Mouse (Mus musculus) heart, postnatal 14 days (tissue): ENCODE measurements around the gene Sh3bp4. TPM values are rescaled to one million over a fixed set of nuclear protein-coding genes. Genes with fewer than 3 reads are reported as not detected.
A peak's percentile ranks its signal among the peaks of the same experiment; 100 is the strongest.

Experiments used
- DNase-seq, 2 experiments: peaks; one replicate each; pipeline ENCODE4 v3.0.0; 2021 to 2022
- intact Hi-C: fragments of 180-260 bp; cut with DNase I; formaldehyde crosslinking; loops from one replicate; pipeline ENCODE4 v1.15.1; 2025
- total RNA-seq, 2 experiments: library from RNA; stranded (reverse); gene quantifications; 2 replicates each; pipeline ENCODE4 v1.2.3; 2021

Gene Sh3bp4
- total RNA-seq, 2 experiments from 2014 or later, result 15.5 to 17.1 TPM

GRCm38 (mm10) chr1:89117062-89117461 is 46.8 kb downstream of the Sh3bp4 start:
- no peak for DNase-seq
- intact Hi-C loops, result loop anchor here (5.0 kb wide), 1 partner anchor 75 kb away; no protein-coding TSS in a partner anchor

GRCm38 (mm10) chr1:89118076-89118475 is 47.9 kb downstream of the Sh3bp4 start:
- DNase-seq, result no peak
- intact Hi-C loops, result loop anchor here (5.0 kb wide), 1 partner anchor 74 kb away; no protein-coding TSS in a partner anchor

- intact Hi-C loops, result loop anchor here (5.0 kb wide), 1 partner anchor 73 kb away; no protein-coding TSS in a partner anchor
Observed at GRCm38 (mm10) chr1:89118836-89119235, 48.6 kb downstream of the Sh3bp4 start.

GRCm38 (mm10) chr1:89120290-89120689 is 50.1 kb downstream of the Sh3bp4 start:
- no peak for DNase-seq
- intact Hi-C loops, result no loop called here

More at GRCm38 (mm10) chr1:89118836-89119235, 48.6 kb downstream of the Sh3bp4 start:
- DNase-seq, result no peak

GRCm38 (mm10) chr1:89121466-89121865 is 51.3 kb downstream of the Sh3bp4 start:
- intact Hi-C loops, result no loop called here
- DNase-seq, result no peak

- DNase-seq, result no peak
- intact Hi-C loops, result no loop called here
Observed at GRCm38 (mm10) chr1:89122376-89122775, 52.2 kb downstream of the Sh3bp4 start.

- DNase-seq, result no peak
Observed at GRCm38 (mm10) chr1:89124076-89124475, 53.9 kb downstream of the Sh3bp4 start.

GRCm38 (mm10) chr1:89127163-89127562 is 56.9 kb downstream of the Sh3bp4 start:
- DNase-seq, result no peak
- intact Hi-C loops, result no loop called here

More at GRCm38 (mm10) chr1:89124076-89124475, 53.9 kb downstream of the Sh3bp4 start:
- intact Hi-C loops, result no loop called here

- intact Hi-C loops, result no loop called here
- DNase-seq, result no peak
Observed at GRCm38 (mm10) chr1:89130429-89130828, 60.2 kb downstream of the Sh3bp4 start.

- intact Hi-C loops, result no loop called here
- DNase-seq, result no peak
Observed at GRCm38 (mm10) chr1:89131018-89131540, 60.9 kb downstream of the Sh3bp4 start.

- peak; percentile 66 to 71 for DNase-seq
- intact Hi-C loops, result no loop called here
Observed at GRCm38 (mm10) chr1:89131707-89132106, 61.5 kb downstream of the Sh3bp4 start.

- intact Hi-C loops, result no loop called here
Observed at GRCm38 (mm10) chr1:89133266-89133665, 63.1 kb downstream of the Sh3bp4 start.

GRCm38 (mm10) chr1:89133717-89134116 is 63.5 kb downstream of the Sh3bp4 start:
- intact Hi-C loops, result no loop called here
- DNase-seq, result no peak

More at GRCm38 (mm10) chr1:89133266-89133665, 63.1 kb downstream of the Sh3bp4 start:
- no peak for DNase-seq

- intact Hi-C loops, result loop anchor here (2.0 to 5.0 kb wide), 2 partner anchors 44 to 65 kb away; partner anchors contain the start of gene Sh3bp4
- DNase-seq, result peak; percentile 62 to 71
Observed at GRCm38 (mm10) chr1:89136089-89136811, 66.0 kb downstream of the Sh3bp4 start.

- no peak for DNase-seq
- intact Hi-C loops, result loop anchor here (2.0 to 5.0 kb wide), 2 partner anchors 45 to 66 kb away; partner anchors contain the start of gene Sh3bp4
Observed at GRCm38 (mm10) chr1:89137086-89137816, 67.0 kb downstream of the Sh3bp4 start.

GRCm38 (mm10) chr1:89138316-89138715 is 68.1 kb downstream of the Sh3bp4 start:
- DNase-seq, result peak in 1 of 2 experiments; percentile 38
- intact Hi-C loops, result loop anchor here (5.0 kb wide), 1 partner anchor 46 kb away; no protein-coding TSS in a partner anchor

- no peak for DNase-seq
- intact Hi-C loops, result loop anchor here (5.0 kb wide), 1 partner anchor 42 kb away; no protein-coding TSS in a partner anchor
Observed at GRCm38 (mm10) chr1:89140113-89140512, 69.9 kb downstream of the Sh3bp4 start.

GRCm38 (mm10) chr1:89151071-89151470 is 80.9 kb downstream of the Sh3bp4 start:
- intact Hi-C loops, result no loop called here

GRCm38 (mm10) chr1:89152576-89152975 is 82.4 kb downstream of the Sh3bp4 start:
- no peak for DNase-seq
- intact Hi-C loops, result no loop called here

More at GRCm38 (mm10) chr1:89151071-89151470, 80.9 kb downstream of the Sh3bp4 start:
- no peak for DNase-seq

- no peak for DNase-seq
- intact Hi-C loops, result no loop called here
Observed at GRCm38 (mm10) chr1:89153203-89153602, 83.0 kb downstream of the Sh3bp4 start.

GRCm38 (mm10) chr1:89163483-89163882 is 93.3 kb downstream of the Sh3bp4 start:
- no peak for DNase-seq
- intact Hi-C loops, result no loop called here
